Mouse (Mus musculus): ENCODE measurements around the gene Hpca.

GRCm38 (mm10) chr4:129095276-129095675, 26.6 kb downstream of the Hpca start:
- TF ChIP-seq CTCF (IDR thresholded peaks at IDR 0.05) (no peak), EP300 (IDR thresholded peaks at IDR 0.05) (no peak)
